Mouse (Mus musculus): ENCODE measurements at regions not wholly inside any gene's neighbourhood (a gene's known extent, or its start where the extent isn't known, plus 50 kb on each side); places are given as distances from the start of the nearest gene placed in this dataset.

DNA sequence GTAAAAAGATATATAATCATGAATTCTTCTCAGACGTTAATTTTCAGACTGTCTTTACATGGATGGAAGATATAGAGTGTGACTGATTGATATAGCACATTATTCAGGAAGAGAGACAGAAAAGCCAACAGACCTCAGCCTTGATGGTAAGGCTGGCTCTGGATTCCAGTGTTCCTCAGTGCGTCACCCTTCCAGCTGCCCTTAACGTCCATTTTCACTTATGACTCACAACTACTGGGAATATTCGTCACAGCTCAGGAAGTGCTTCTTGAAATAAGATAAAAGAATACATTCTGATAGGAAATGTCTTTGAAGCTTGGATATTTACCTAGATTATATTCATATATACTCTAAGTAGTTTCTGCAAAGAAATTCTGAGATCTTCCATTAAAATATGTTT, 923.8 kb downstream of the Flrt2 start:
- TF ChIP-seq POLR2A (IDR thresholded peaks at IDR 0.05; ENCODE audit: extremely low read depth, insufficient read depth, low read length) (no peak), CTCF (IDR thresholded peaks at IDR 0.05; ENCODE audit: low read depth, low read length) (no peak)

All from liver, adult 2 months (tissue).